Mouse (Mus musculus) myocyte (in vitro differentiated cells): ENCODE data around the gene Akr1c20. TPM values are rescaled to one million over a fixed set of nuclear protein-coding genes. Genes with fewer than 3 reads are reported as not detected.

Experiments
- H3K27me3 ChIP-seq: one replicate; pipeline ENCODE4 v1.6.1; 2011; ENCODE audit not compliant: control insufficient read depth, insufficient read depth, insufficient read length
- H3K36me3 ChIP-seq: one replicate; pipeline ENCODE4 v1.6.1; 2011; ENCODE audit not compliant: control insufficient read depth, insufficient read depth
- H3K4me2 ChIP-seq: one replicate; pipeline ENCODE4 v1.6.1; 2011; ENCODE audit warnings: low read depth, control low read depth
- H3K4me3 ChIP-seq: one replicate; pipeline ENCODE4 v1.5.1; 2011; ENCODE audit warnings: mild to moderate bottlenecking, control low read depth, moderate library complexity
- H3K79me2 ChIP-seq: one replicate; pipeline ENCODE4 v1.6.1; 2011; ENCODE audit not compliant: control insufficient read depth, insufficient read depth
- H3ac ChIP-seq: one replicate; pipeline ENCODE4 v1.6.1; 2011; ENCODE audit not compliant: control insufficient read depth, insufficient read length
- CEBPB ChIP-seq: IDR thresholded peaks from 2 replicates; pipeline ENCODE4 v1.6.1; 2011; ENCODE audit warnings: mild to moderate bottlenecking, moderate library complexity; ENCODE audit not compliant: poor library complexity, insufficient read depth, severe bottlenecking
- E2F4 ChIP-seq: IDR thresholded peaks from one replicate; pipeline ENCODE4 v1.6.1; 2011; ENCODE audit warnings: mild to moderate bottlenecking, control low read depth, moderate library complexity; ENCODE audit not compliant: insufficient read depth
- MAX ChIP-seq: IDR thresholded peaks from one replicate; pipeline ENCODE4 v1.6.1; 2011; ENCODE audit warnings: low read depth, mild to moderate bottlenecking, control low read depth
- MYOD1 ChIP-seq, 3 experiments: IDR thresholded peaks; one replicate each; pipeline ENCODE4 v1.6.1; 2011; ENCODE audit warnings: control low read depth in 2 of 3, low read depth in 2 of 3, mild to moderate bottlenecking in 2 of 3, moderate library complexity in 1 of 3; ENCODE audit not compliant: insufficient read length in 2 of 3, control insufficient read depth in 1 of 3
- MYOG ChIP-seq, 3 experiments: IDR thresholded peaks; one replicate each; pipeline ENCODE4 v1.6.1; 2011; ENCODE audit warnings: control low read depth in 2 of 3, low read depth in 2 of 3, mild to moderate bottlenecking in 2 of 3; ENCODE audit not compliant: insufficient read length in 2 of 3, control insufficient read depth in 1 of 3, insufficient read depth in 1 of 3
- POLR2A ChIP-seq: IDR thresholded peaks from one replicate; pipeline ENCODE4 v1.6.1; 2011; ENCODE audit warnings: low read depth, mild to moderate bottlenecking, control low read depth, moderate library complexity; ENCODE audit not compliant: insufficient read length
- POLR2AphosphoS2 ChIP-seq: IDR thresholded peaks from one replicate; pipeline ENCODE4 v1.6.1; 2011; ENCODE audit warnings: low read depth, control low read depth; ENCODE audit not compliant: insufficient read length
- REST ChIP-seq: IDR thresholded peaks from one replicate; pipeline ENCODE4 v1.6.1; 2011; ENCODE audit warnings: mild to moderate bottlenecking, control low read depth, moderate library complexity; ENCODE audit not compliant: insufficient read depth, insufficient read length
- SRF ChIP-seq: IDR thresholded peaks from one replicate; pipeline ENCODE4 v1.6.1; 2011; ENCODE audit warnings: low read depth; ENCODE audit not compliant: control insufficient read depth, insufficient read length
- TCF12 ChIP-seq: IDR thresholded peaks from one replicate; pipeline ENCODE4 v1.6.1; 2011; ENCODE audit warnings: mild to moderate bottlenecking, control low read depth; ENCODE audit not compliant: poor library complexity, insufficient read depth, severe bottlenecking
- TCF3 ChIP-seq: IDR thresholded peaks from one replicate; pipeline ENCODE4 v1.6.1; 2011; ENCODE audit warnings: low read depth, control low read depth; ENCODE audit not compliant: insufficient read length
- USF1 ChIP-seq: IDR thresholded peaks from one replicate; pipeline ENCODE4 v1.6.1; 2011; ENCODE audit warnings: low read depth, mild to moderate bottlenecking, control low read depth, moderate library complexity
- polyA plus RNA-seq: library from polyadenylated mRNA; unstranded; fragments of >200 nt; fragmentation: generic; extraction: Trizol; gene quantifications from one replicate; pipeline ENCODE4 v1.2.1, GENCODE M21; 2012; ENCODE audit warnings: missing spikeins

The Akr1c20 gene
- polyA plus RNA-seq, 1 experiment = not detected

GRCm38 (mm10) chr13:4514811-4515210 is 8.3 kb downstream of the Akr1c20 start:
- H3K36me3 ChIP-seq = no peaks in the 10 kb centered on the region
- H3ac ChIP-seq = no peak overlapping the region
- H3K4me2 ChIP-seq = no peak overlapping the region
- H3K4me3 ChIP-seq = no peak overlapping the region
- no peaks in the 10 kb centered on the region for H3K27me3 ChIP-seq
- H3K79me2 ChIP-seq = no peaks in the 10 kb centered on the region
- TF ChIP-seq MYOD1 (IDR thresholded peaks at IDR 0.05; ENCODE audit: control insufficient read depth in 1 of 3, insufficient read length in 2 of 3, low read depth in 2 of 3) (no peak), TCF3 (no peak), USF1 (no peak), SRF (no peak), POLR2AphosphoS2 (no peak), POLR2A (no peak), TCF12 (no peak), REST (no peak), CEBPB (no peak), MAX (no peak), E2F4 (no peak), MYOG (IDR thresholded peaks at IDR 0.05; ENCODE audit: control insufficient read depth in 1 of 3, insufficient read depth in 1 of 3, insufficient read length in 2 of 3, low read depth in 2 of 3) (no peak)

- Histone ChIP-seq H3K4me2 (no peak overlapping the region), H3K27me3 (no peaks in the 10 kb centered on the region), H3K36me3 (no peaks in the 10 kb centered on the region), H3K4me3 (no peak overlapping the region), H3K79me2 (no peaks in the 10 kb centered on the region), H3ac (no peak overlapping the region)
- TF ChIP-seq CEBPB = no peak
- TF ChIP-seq MAX = no peak
- no peak for TF ChIP-seq E2F4
- TF ChIP-seq SRF = no peak
- TF ChIP-seq MYOD1 (IDR thresholded peaks at IDR 0.05; ENCODE audit: control insufficient read depth in 1 of 3, insufficient read length in 2 of 3, low read depth in 2 of 3) = no peak
- no peak for TF ChIP-seq USF1
- no peak for TF ChIP-seq POLR2A
- TF ChIP-seq REST = no peak
- no peak for TF ChIP-seq MYOG (IDR thresholded peaks at IDR 0.05; ENCODE audit: control insufficient read depth in 1 of 3, insufficient read depth in 1 of 3, insufficient read length in 2 of 3, low read depth in 2 of 3)
- no peak for TF ChIP-seq TCF12
- TF ChIP-seq TCF3 = no peak
- no peak for TF ChIP-seq POLR2AphosphoS2
Observed at GRCm38 (mm10) chr13:4467896-4468295, 55.2 kb downstream of the Akr1c20 start.

- no peaks in the 10 kb centered on the region for H3K36me3 ChIP-seq
- no peak for TF ChIP-seq E2F4
- no peak for TF ChIP-seq TCF3
- no peak for TF ChIP-seq REST
- no peak for TF ChIP-seq MYOD1 (IDR thresholded peaks at IDR 0.05; ENCODE audit: control insufficient read depth in 1 of 3, insufficient read length in 2 of 3, low read depth in 2 of 3)
- TF ChIP-seq MYOG (IDR thresholded peaks at IDR 0.05; ENCODE audit: control insufficient read depth in 1 of 3, insufficient read depth in 1 of 3, insufficient read length in 2 of 3, low read depth in 2 of 3) = no peak
- no peak for TF ChIP-seq MAX
- no peak for TF ChIP-seq USF1
- TF ChIP-seq TCF12 = no peak
- TF ChIP-seq POLR2AphosphoS2 = no peak
- no peak for TF ChIP-seq SRF
- no peak for TF ChIP-seq CEBPB
- no peak for TF ChIP-seq POLR2A
- no peak overlapping the region for H3K4me3 ChIP-seq
- no peaks in the 10 kb centered on the region for H3K79me2 ChIP-seq
- H3ac ChIP-seq = no peak overlapping the region
- no peak overlapping the region for H3K4me2 ChIP-seq
- H3K27me3 ChIP-seq = no peaks in the 10 kb centered on the region
Observed at GRCm38 (mm10) chr13:4465641-4466040, 57.5 kb downstream of the Akr1c20 start.

Other genes with a start within 250 kb of the Akr1c20 start
- 2.1 TPM for gene Akr1c12, start 243.9 kb downstream of the Akr1c20 start, polyA plus RNA-seq
- gene Akr1c6, start 89.0 kb downstream of the Akr1c20 start, polyA plus RNA-seq = not detected
- gene Akr1c21, start 50.7 kb upstream of the Akr1c20 start, polyA plus RNA-seq = not detected
- gene Akr1e1, start 85.8 kb upstream of the Akr1c20 start, polyA plus RNA-seq = 11.4 TPM